24 mouse cellular contexts compared by ENCODE assay signal in the genomic region with DNA sequence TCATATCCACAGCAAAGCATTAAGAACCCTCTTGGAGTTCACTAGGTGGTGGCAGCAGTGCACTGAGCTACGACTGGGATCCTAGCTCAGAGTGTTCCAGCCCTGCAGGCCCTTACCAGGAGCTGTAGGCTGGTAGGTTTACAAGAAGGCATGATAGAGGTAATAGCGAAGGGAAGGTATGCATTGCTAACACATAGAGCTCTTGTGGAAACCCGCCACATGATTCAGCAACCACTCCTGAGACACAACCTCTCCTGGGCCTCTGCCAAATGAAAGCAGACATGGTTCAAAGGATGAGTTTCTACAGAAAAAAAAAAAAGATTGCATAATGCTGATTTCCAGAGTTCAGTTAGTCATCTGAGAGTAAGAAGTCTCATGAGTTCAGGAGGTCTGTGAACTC.
DNase-seq lines count a peak whose midpoint lies in the region; ATAC-seq lines count a peak whose summit lies in the region.
"Had no signal": no experiment of that assay in that cellular context is flagged by ENCODE, and none has a peak within 500 bp of the region (broad histone marks: within the 10 kb centered on the region; RNA-seq: fewer than 3 reads in every experiment).

No protein-coding gene starts in this region.

- H3K9ac ChIP-seq in kidney, embryonic 16.5 days (replicated peaks; ENCODE audit: low read length), result no peak overlapping the region
- H3K9ac ChIP-seq: forebrain, embryonic 13.5 days; limb, embryonic 12.5 days; liver, embryonic 15.5 days had no signal

- peak; percentile 54 for DNase-seq in adrenal gland, postnatal 14 days
- no peak for DNase-seq in adrenal gland, postnatal 4 days (ENCODE audit: low spot score in 2 of 2)
- DNase-seq in kidney, adult 9 months, result peak; percentile 41
- peak; percentile 93 for DNase-seq in NIH3T3 (ENCODE audit: low read depth)
- no peak for DNase-seq in embryo, embryonic 10.5 days (ENCODE audit: low spot score)
- DNase-seq: adrenal gland, postnatal 25 days; cerebellum, adult 11-12 months; cerebellum, postnatal 14 days; embryo, embryonic 11 days; gastrocnemius, postnatal 10 days; heart, adult 2 months; heart, postnatal 4 days; lung, postnatal 10 days; right cerebral cortex, postnatal 25 days had no signal

- ATAC-seq in kidney, embryonic 16.5 days (ENCODE audit: low FRiP score, low TSS enrichment), result no peak
- peak; percentile 54 for ATAC-seq in granulocyte monocyte progenitor cell, adult 5-6 weeks (replicated peaks; ENCODE audit: poor library complexity, severe bottlenecking)
- no peak for ATAC-seq in monocyte, adult 5-6 weeks (replicated peaks; ENCODE audit: insufficient number of reproducible peaks, low FRiP score, low TSS enrichment, poor library complexity, severe bottlenecking)
- ATAC-seq: forebrain, embryonic 13.5 days; hindbrain, postnatal 0 days; midbrain, embryonic 16.5 days had no signal

- H3K4me2 ChIP-seq in kidney, embryonic 16.5 days (replicated peaks; ENCODE audit: low read depth, low read length), result no peak overlapping the region
- H3K4me2 ChIP-seq: forebrain, embryonic 13.5 days; limb, embryonic 12.5 days; liver, embryonic 15.5 days had no signal

- H3K4me3 ChIP-seq in kidney, embryonic 16.5 days (ENCODE audit: low read length), result no peak overlapping the region
- H3K4me3 ChIP-seq: erythroblast, embryonic 14.5 days; forebrain, embryonic 13.5 days; heart, adult 2 months; limb, embryonic 12.5 days; liver, embryonic 15.5 days; megakaryocyte, embryonic 14.5 days had no signal

- H3K36me3 ChIP-seq in kidney, embryonic 16.5 days (ENCODE audit: insufficient read depth, low read length), result no peaks in the 10 kb centered on the region
- H3K36me3 ChIP-seq: limb, embryonic 12.5 days; liver, embryonic 15.5 days had no signal

- 82% methylated on average over 3 of the region's 3 CpGs for WGBS in kidney, embryonic 16.5 days

- H3K27ac ChIP-seq in kidney, embryonic 16.5 days (ENCODE audit: low read length), result no peak overlapping the region
- H3K27ac ChIP-seq: forebrain, embryonic 13.5 days; heart, adult 2 months; hindbrain, postnatal 0 days; limb, embryonic 12.5 days; liver, embryonic 15.5 days had no signal

- no peaks in the 10 kb centered on the region for H3K27me3 ChIP-seq in kidney, embryonic 16.5 days (ENCODE audit: insufficient read depth, low read length)
- H3K27me3 ChIP-seq: forebrain, embryonic 13.5 days; liver, embryonic 15.5 days had no signal

- no peaks in the 10 kb centered on the region for H3K4me1 ChIP-seq in kidney, embryonic 16.5 days (ENCODE audit: insufficient read depth, low read length)
- H3K4me1 ChIP-seq: forebrain, embryonic 13.5 days; liver, embryonic 15.5 days; megakaryocyte, embryonic 14.5 days had no signal

- no peaks in the 10 kb centered on the region for H3K9me3 ChIP-seq in kidney, embryonic 16.5 days (ENCODE audit: low read length)
- H3K9me3 ChIP-seq: forebrain, embryonic 13.5 days; limb, embryonic 12.5 days; liver, embryonic 15.5 days; megakaryocyte, embryonic 14.5 days had no signal

Comparison
In these comparisons a context has a peak if more than half of its experiments do, and no peak if none do; other contexts are left out.
1. DNase-seq: peak in adrenal gland, postnatal 14 days (single experiment), kidney, adult 9 months (single experiment) and NIH3T3 (single experiment); none in adrenal gland, postnatal 4 days (0 of 2) and embryo, embryonic 10.5 days (single experiment).